Mouse (Mus musculus): Measurements from ENCODE around the gene Vps33a.
"Not testable (repeated sequence)": the region's sequence is repeated elsewhere in the genome, so short reads cannot be mapped to it uniquely, and the experiment has no call there.

Gene Vps33a

DNA sequence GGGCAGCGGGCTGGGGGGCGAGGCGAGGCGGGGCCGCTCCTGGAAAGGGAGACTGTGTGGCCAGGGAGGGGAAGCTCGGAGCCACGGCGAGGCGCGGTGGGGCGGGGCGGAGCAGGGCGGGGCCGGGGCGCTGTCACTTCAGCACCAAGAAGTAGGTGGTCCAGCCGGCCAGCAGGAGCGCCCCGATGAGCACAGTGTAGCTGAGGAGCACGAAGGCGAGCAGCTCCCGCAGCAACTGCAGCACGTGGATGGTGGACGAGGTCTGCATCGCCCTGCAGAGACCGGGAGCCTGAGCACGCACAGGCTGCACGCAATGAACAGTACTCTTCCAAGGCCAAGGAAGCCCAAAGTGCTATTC lies 48.5 kb downstream of the Vps33a start:
- peak; percentile 86 for DNase-seq (ENCODE audit: low spot score)

- DNase-seq (ENCODE audit: low spot score): peak; percentile 100
These were observed 49.0 kb downstream of the Vps33a start, which contains the start of gene Diablo for GRCm38 (mm10) chr5:123523692-123524392. Diablo (minus strand) TSS chr5:123524176.

GRCm38 (mm10) chr5:123522166-123522565 lies 50.7 kb downstream of the Vps33a start:
- no peak for DNase-seq (ENCODE audit: low spot score)

GRCm38 (mm10) chr5:123521621-123522020 lies 51.2 kb downstream of the Vps33a start:
- DNase-seq (ENCODE audit: low spot score): no peak

DNA sequence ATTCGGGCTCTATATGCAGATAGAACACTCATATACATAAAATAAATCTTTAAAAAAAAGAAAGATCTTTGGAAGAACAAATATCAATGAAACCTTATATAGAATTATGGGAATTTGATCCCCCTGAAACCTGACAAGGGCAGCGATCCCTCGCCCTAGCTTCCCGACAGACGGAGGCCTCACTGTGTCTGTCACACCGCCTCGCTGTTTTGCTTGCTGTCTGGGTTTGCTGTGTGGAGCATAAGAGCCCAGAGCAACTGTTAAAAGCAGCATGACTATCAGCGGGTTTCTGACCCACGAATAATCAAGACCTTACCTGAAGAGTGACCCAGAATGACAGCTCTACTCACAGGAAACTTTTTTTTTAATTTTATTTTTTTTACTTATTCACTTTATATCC lies 52.2 kb downstream of the Vps33a start:
- no peak for DNase-seq (ENCODE audit: low spot score)

DNA sequence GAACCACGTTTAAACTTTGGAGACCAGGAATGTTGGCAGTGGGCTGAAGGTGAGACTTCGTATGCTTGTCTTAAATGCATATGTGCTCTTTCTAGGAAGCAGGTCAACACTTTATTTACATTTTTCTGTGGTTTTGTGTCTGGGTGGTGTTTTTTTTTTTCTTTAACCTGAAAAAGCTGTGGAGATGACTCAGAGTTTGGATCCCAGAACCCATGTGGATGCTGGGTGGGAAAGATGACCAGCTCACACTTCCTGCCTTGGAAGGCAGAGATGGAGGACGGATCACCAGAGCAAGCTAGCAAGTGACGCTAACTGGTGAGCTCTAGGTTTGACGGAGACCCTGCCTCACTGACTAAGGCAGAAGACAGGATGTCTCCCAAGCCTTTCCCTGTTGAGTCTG lies 58.0 kb downstream of the Vps33a start:
- no peak for DNase-seq (ENCODE audit: low spot score)

DNA sequence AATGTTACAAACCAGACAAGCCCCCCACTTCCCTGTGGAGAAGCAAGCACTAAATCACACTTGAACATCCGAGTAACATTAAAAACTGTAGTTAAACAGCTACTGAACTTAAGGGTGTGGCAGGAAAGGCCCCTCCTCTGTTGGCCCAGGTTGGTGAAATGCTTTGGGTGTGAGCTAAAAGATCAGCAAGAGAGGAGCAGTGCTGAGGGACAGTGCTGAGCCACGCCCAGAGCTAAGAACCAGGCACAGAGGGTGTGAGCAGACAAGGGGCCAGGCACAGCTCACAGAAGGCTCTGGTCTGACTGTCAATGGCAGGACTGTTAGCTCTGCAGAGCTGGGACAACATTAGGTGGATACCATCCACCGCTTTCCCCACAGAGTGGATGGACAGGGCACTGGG lies 60.7 kb downstream of the Vps33a start:
- DNase-seq (ENCODE audit: low spot score): no peak

GRCm38 (mm10) chr5:123511426-123511825 lies 61.4 kb downstream of the Vps33a start:
- not testable (repeated sequence) for DNase-seq (ENCODE audit: low spot score)

GRCm38 (mm10) chr5:123510160-123510559 lies 62.7 kb downstream of the Vps33a start, which contains the start of gene B3gnt4:
B3gnt4 (plus strand) TSS chr5:123510460.
- DNase-seq (ENCODE audit: low spot score): no peak

DNA sequence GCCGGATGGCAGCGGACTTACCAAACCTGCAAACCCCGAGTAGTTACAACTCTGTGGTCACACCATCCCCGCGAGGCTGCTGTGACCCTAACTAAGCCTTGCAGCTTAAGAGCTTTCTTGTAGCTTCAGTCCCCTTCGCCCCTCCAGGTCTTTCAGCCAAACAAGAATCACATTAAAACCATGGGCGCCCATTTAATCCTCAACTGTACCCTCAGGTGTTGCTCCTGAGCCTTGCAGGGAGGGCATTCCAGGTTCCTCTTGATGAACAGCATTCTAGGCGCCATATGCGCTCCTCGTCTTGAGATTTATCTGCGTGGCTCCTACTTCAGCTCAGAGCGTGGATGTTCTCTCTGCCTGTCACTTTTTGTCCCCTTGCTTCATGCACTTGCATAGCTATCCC lies 63.9 kb downstream of the Vps33a start:
- peak; percentile 31 for DNase-seq (ENCODE audit: low spot score)

- DNase-seq (ENCODE audit: low spot score): peak; percentile 84
These were observed 64.7 kb downstream of the Vps33a start for GRCm38 (mm10) chr5:123507936-123508723.

GRCm38 (mm10) chr5:123501973-123502372 lies 70.9 kb downstream of the Vps33a start:
- DNase-seq (ENCODE audit: low spot score): no peak

DNA sequence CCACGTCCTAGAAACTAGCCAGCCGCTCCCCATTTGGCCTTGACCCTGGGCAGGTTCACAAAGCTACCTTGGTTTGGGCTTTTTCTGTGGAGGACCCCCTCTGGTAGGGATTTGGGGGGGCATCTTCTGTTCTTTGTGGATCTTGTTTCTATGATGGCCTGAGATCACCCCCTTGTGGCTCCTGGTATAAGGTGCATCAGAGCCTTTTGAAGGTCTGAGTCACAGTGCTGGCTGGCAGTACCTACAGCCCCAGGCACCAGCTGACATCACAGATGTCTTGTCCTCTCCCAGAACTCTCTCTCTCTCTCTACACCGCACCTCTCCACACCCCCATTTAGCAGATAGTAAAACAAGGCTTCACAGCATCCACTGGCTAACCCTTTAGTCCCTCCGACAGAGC lies 73.1 kb downstream of the Vps33a start:
- DNase-seq (ENCODE audit: low spot score): no peak

GRCm38 (mm10) chr5:123489935-123490334 lies 82.9 kb downstream of the Vps33a start:
- DNase-seq (ENCODE audit: low spot score): no peak

DNA sequence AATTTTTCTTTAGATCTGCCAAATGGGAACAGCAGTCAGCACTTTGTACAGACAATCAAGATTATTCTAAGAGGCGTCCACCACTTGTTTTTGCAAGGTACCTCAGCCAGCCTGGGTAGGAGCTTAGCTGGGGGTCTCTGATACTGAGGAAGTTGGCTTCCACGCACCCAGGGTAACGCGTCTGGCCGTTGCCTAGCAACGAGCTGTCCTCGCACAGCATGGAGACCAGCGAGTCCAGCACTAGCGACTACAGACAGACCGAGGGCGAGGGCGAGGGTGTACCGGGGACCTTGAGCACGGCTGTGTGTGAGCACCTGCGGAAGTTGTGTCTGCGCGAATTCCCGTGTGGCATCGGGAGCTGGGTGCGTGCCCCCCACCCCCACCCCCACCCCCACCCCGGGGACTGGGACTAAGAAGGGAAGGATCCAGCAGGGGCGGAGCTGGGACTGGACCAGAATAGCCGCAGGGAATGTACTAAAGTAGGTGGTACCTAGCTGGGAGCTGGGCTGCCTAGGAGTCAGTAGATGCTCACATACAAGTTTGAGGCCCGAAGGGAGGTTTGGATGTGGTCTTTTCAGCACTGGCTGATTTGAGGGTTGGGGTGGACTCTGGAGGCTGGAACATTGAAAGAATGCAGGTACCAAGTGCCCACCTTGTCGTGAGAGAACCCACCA lies 83.6 kb downstream of the Vps33a start, which contains the start of the genes Lrrc43 and Il31:
Lrrc43 (plus strand) TSS at position 194 of the 674 bp plus-strand sequence.
Il31 (minus strand) TSS at position 378 of the 674 bp plus-strand sequence.
- peak; percentile 85 for DNase-seq (ENCODE audit: low spot score)

DNA sequence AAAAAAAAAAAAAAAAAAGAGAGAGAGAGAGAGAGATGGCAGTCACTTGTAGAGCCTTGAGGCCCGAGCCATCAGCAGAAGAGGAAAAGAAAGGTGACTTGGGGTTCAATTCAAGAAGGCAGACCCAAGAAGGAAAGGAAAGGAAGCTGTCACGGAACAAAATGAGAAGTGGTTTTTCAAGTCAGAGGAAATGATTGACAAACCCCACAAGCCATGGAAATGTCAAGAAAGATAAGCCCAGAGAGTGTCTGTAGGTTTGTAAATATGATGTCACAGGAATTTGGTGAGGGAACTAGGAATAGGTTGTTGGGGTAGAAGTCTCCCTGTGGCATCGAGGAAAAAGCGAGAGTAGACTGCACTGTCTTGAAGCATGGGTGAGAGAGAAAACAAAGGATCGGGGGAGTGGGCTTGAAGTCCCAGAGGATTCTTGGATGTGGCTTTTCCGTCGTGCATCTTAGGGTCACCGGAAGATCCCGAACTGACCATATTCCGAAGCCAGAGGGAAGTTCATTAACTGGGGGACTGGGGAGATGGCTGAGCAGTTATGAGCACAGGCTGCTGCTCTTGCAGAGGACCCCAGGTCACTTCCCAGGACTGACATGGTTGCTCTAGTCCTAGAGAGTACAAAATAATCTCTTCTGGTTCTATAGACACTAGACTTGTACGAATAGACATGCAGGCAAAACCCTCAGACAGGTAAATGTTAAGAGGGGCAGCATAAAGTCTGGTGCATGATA lies 85.0 kb downstream of the Vps33a start:
- no peak for DNase-seq (ENCODE audit: low spot score)
